Mouse (Mus musculus) hindbrain, embryonic 14.5 days (tissue): ENCODE data around the gene Cabp1. TPM values are rescaled to one million over a fixed set of nuclear protein-coding genes. Genes with fewer than 3 reads are reported as not detected.
A peak's percentile ranks its signal among the peaks of the same experiment; 100 is the strongest.

Source experiments
- ATAC-seq: fragments of 200-750 bp; cut with Nextera tagmentation; 2 replicates; pipeline ENCODE4 v1.8.0; 2017; ENCODE audit warnings: moderate number of reproducible peaks, mild to moderate bottlenecking, moderate TSS enrichment, moderate library complexity; ENCODE audit not compliant: low FRiP score
- DNase-seq: peaks from one replicate; pipeline ENCODE4 v3.0.0-alpha.2; 2015; ENCODE audit warnings: low spot score
- H3K27ac ChIP-seq: fragments of 300-500 bp; sonication (generic); 2 replicates; pipeline ENCODE4 v1.5.1; 2014; ENCODE audit warnings: mild to moderate bottlenecking, moderate library complexity
- H3K27me3 ChIP-seq: fragments of 300-500 bp; sonication (generic); 2 replicates; pipeline ENCODE4 v1.6.1; 2014; ENCODE audit warnings: mild to moderate bottlenecking, low read length, mixed read lengths; ENCODE audit not compliant: control insufficient read depth, insufficient read depth
- H3K36me3 ChIP-seq: fragments of 300-500 bp; sonication (generic); replicated peaks from 2 replicates; pipeline ENCODE4 v1.6.1; 2014; ENCODE audit not compliant: control insufficient read depth, insufficient read depth
- H3K4me1 ChIP-seq: fragments of 300-500 bp; sonication (generic); replicated peaks from 2 replicates; pipeline ENCODE4 v1.6.1; 2014; ENCODE audit warnings: antibody characterized with exemption, low read length, mixed read lengths; ENCODE audit not compliant: control insufficient read depth, insufficient read depth
- H3K4me2 ChIP-seq: fragments of 300-500 bp; sonication (generic); replicated peaks from 2 replicates; pipeline ENCODE4 v1.6.1; 2014; ENCODE audit warnings: mild to moderate bottlenecking, moderate library complexity
- H3K4me3 ChIP-seq: fragments of 300-500 bp; sonication (generic); replicated peaks from 2 replicates; pipeline ENCODE4 v1.5.1; 2014; ENCODE audit warnings: mild to moderate bottlenecking, low read length
- H3K9ac ChIP-seq: fragments of 300-500 bp; sonication (generic); 2 replicates; pipeline ENCODE4 v1.6.1; 2014
- H3K9me3 ChIP-seq: fragments of 300-500 bp; sonication (generic); 2 replicates; pipeline ENCODE4 v1.6.1; 2016; ENCODE audit warnings: low read length; ENCODE audit not compliant: control insufficient read depth
- WGBS: fragments of 180-500 bp; shearing (Covaris S2); extraction: QIAGEN DNeasy Blood & Tissue Kit; methylation state at CpG from one replicate; pipeline ENCODE4 v1.1.7; 2014; 5-methylcytosine and 5-hydroxymethylcytosine counted together
- polyA plus RNA-seq: library from polyadenylated mRNA; unstranded; fragments of >200 nt; fragmentation: Nextera tagmentation; extraction: Ambion mirVana; gene quantifications from 2 replicates; pipeline ENCODE4 v1.2.1, GENCODE M21; 2014

Cabp1 gene
- polyA plus RNA-seq, 1 experiment from 2014 or later: 22.8 TPM

GRCm38 (mm10) chr5:115143552-115143951 lies 50.6 kb downstream of the Cabp1 start:
- no peak overlapping the region for H3K4me2 ChIP-seq
- WGBS: 75% methylated on average over 10 of the region's 10 CpGs
- H3K9me3 ChIP-seq: no peaks in the 10 kb centered on the region
- ATAC-seq (no peak), DNase-seq (no peak)
- H3K36me3 ChIP-seq: peaks cover 46% of the 10 kb centered on the region
- no peaks in the 10 kb centered on the region for H3K27me3 ChIP-seq
- H3K27ac ChIP-seq: no peak overlapping the region
- no peaks in the 10 kb centered on the region for H3K4me1 ChIP-seq
- H3K9ac ChIP-seq: no peak overlapping the region
- no peak overlapping the region for H3K4me3 ChIP-seq

- Histone ChIP-seq H3K27ac (no peak overlapping the region), H3K9ac (no peak overlapping the region), H3K36me3 (peaks cover 33% of the 10 kb centered on the region), H3K4me1 (no peaks in the 10 kb centered on the region), H3K9me3 (no peaks in the 10 kb centered on the region), H3K4me3 (no peak overlapping the region), H3K4me2 (no peak overlapping the region), H3K27me3 (no peaks in the 10 kb centered on the region)
- 90% methylated on average over 9 of the region's 9 CpGs for WGBS
- DNase-seq (no peak), ATAC-seq (no peak)
Observed at GRCm38 (mm10) chr5:115142166-115142697, 51.9 kb downstream of the Cabp1 start.

GRCm38 (mm10) chr5:115140726-115141125 lies 53.5 kb downstream of the Cabp1 start:
- H3K4me1 ChIP-seq: no peaks in the 10 kb centered on the region
- H3K4me3 ChIP-seq: no peak overlapping the region
- H3K36me3 ChIP-seq: peaks cover 18% of the 10 kb centered on the region
- no peak overlapping the region for H3K9ac ChIP-seq
- no peaks in the 10 kb centered on the region for H3K27me3 ChIP-seq
- H3K4me2 ChIP-seq: no peak overlapping the region
- H3K9me3 ChIP-seq: no peaks in the 10 kb centered on the region
- 82% methylated on average over 3 of the region's 3 CpGs for WGBS
- no peak overlapping the region for H3K27ac ChIP-seq
- DNase-seq (no peak), ATAC-seq (no peak)

DNA sequence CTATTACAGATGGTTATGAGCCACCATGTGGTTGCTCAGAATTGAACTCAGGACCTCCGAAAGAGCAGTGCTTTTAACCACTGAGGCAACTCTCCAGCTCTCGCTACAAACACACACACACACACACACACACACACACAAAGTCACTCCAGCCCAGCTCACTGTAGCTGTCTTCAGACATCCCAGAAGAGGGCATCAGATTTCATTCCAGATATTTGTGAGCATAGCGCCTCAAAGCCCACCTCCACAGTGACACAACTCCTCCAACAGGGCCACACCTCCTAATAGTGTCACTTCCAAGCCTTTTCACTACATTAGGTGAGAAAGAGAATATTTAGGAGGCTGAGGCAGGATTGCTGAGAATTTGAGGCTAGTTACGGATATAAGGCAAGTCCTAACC lies 55.1 kb downstream of the Cabp1 start:
- no peak for ATAC-seq
- Histone ChIP-seq H3K36me3 (peaks cover 2% of the 10 kb centered on the region; the same call in 1 of the 2 replicates), H3K27me3 (no peaks in the 10 kb centered on the region), H3K4me2 (no peak overlapping the region), H3K4me1 (no peaks in the 10 kb centered on the region), H3K27ac (no peak overlapping the region), H3K4me3 (no peak overlapping the region), H3K9me3 (no peaks in the 10 kb centered on the region), H3K9ac (no peak overlapping the region)
- WGBS: 71% methylated on average over 4 of the region's 4 CpGs
- no peak for DNase-seq

- DNase-seq (peak; percentile 87), ATAC-seq (peak; percentile 95)
- WGBS: under 1% methylated on average over 72 of the region's 81 CpGs
- no peaks in the 10 kb centered on the region for H3K9me3 ChIP-seq
- H3K27me3 ChIP-seq: no peaks in the 10 kb centered on the region
- peak within 1 kb of the TSS; percentile 89 for H3K9ac ChIP-seq
- peaks cover 17% of the 10 kb centered on the region for H3K4me1 ChIP-seq
- H3K4me3 ChIP-seq: peak within 1 kb of the TSS; percentile 93
- H3K4me2 ChIP-seq: peak within 1 kb of the TSS; percentile 91
- peaks cover 12% of the 10 kb centered on the region for H3K36me3 ChIP-seq
- H3K27ac ChIP-seq: peak within 1 kb of the TSS; percentile 47; the same call in 1 of the 2 replicates
Observed at GRCm38 (mm10) chr5:115134234-115135165, 59.7 kb downstream of the Cabp1 start, which contains the start of gene Unc119b. Gene Unc119b, minus strand, starts transcription at chr5:115134975.

- H3K36me3 ChIP-seq: peaks cover 22% of the 10 kb centered on the region
- ATAC-seq (no peak), DNase-seq (no peak)
- H3K27ac ChIP-seq: no peak overlapping the region
- peak overlapping the region; percentile 93 for H3K4me3 ChIP-seq
- 60% methylated on average over 6 of the region's 6 CpGs for WGBS
- H3K9ac ChIP-seq: peak overlapping the region; percentile 89
- H3K4me1 ChIP-seq: peaks cover 17% of the 10 kb centered on the region
- H3K9me3 ChIP-seq: no peaks in the 10 kb centered on the region
- H3K4me2 ChIP-seq: peak overlapping the region; percentile 91
- H3K27me3 ChIP-seq: no peaks in the 10 kb centered on the region
Observed at GRCm38 (mm10) chr5:115133358-115134066, 60.7 kb downstream of the Cabp1 start.

DNA sequence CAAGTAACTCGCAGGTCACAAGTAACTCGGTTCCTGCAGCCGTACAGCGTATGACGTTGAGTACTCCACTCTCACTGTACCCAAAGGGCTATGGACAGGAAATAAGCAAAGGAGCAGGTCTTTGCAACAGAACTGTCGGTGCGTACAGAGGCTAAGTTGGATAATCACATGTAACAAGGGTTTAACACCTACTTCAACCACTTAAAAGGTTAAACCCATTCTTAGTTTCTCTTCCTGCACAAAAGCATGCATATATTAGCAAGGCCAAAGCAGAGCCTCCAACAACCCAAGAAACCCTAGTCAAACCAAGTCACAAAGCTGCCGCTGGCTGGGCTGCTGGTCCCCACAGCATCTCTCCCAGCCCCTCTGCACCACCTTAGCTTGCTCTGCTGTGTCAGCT lies 61.7 kb downstream of the Cabp1 start:
- H3K9ac ChIP-seq: no peak overlapping the region
- no peak overlapping the region for H3K27ac ChIP-seq
- H3K4me1 ChIP-seq: peaks cover 17% of the 10 kb centered on the region
- WGBS: 94% methylated on average over 8 of the region's 8 CpGs
- DNase-seq (no peak), ATAC-seq (no peak)
- H3K4me2 ChIP-seq: peak overlapping the region; percentile 91
- H3K9me3 ChIP-seq: no peaks in the 10 kb centered on the region
- no peak overlapping the region for H3K4me3 ChIP-seq
- H3K27me3 ChIP-seq: no peaks in the 10 kb centered on the region
- peaks cover 32% of the 10 kb centered on the region for H3K36me3 ChIP-seq

DNA sequence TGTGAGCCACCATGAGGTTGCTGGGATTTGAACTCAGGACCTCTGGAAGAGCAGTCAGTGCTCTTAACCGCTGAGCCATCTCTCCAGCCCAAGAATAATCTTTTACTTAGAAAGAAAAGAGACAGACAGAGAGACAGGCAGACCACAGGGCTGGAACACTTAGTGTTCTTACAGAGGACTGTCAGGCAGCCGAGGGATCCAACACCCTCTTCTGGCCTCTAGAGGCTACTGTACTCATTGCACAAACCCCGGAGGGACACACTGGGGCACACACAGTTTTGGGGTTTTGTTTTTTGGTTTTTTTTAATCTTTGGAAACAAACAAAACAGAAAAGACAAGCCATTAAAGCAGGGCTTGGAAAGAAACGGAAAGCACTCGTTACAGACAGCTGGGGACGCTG lies 64.9 kb downstream of the Cabp1 start:
- H3K9ac ChIP-seq: no peak overlapping the region
- 90% methylated on average over 6 of the region's 6 CpGs for WGBS
- H3K27ac ChIP-seq: no peak overlapping the region
- H3K36me3 ChIP-seq: peaks cover 56% of the 10 kb centered on the region
- H3K4me3 ChIP-seq: no peak overlapping the region
- H3K27me3 ChIP-seq: no peaks in the 10 kb centered on the region
- peaks cover 20% of the 10 kb centered on the region for H3K4me1 ChIP-seq
- ATAC-seq (no peak), DNase-seq (no peak)
- H3K9me3 ChIP-seq: no peaks in the 10 kb centered on the region
- no peak overlapping the region for H3K4me2 ChIP-seq
